Mouse (Mus musculus) MEL (cell line): ENCODE results near the gene Dydc1. TPM values are rescaled to one million over a fixed set of nuclear protein-coding genes. Genes with fewer than 3 reads are reported as not detected.

ENCODE experiments used
- DNase-seq: peaks from one replicate; pipeline ENCODE4 v3.0.0; 2011; ENCODE audit warnings: low read depth, low spot score
- H3K27ac ChIP-seq: 2 replicates; pipeline ENCODE4 v1.5.1; 2012; ENCODE audit warnings: low read depth, mild to moderate bottlenecking, control low read depth, low read length, moderate library complexity; ENCODE audit not compliant: control insufficient read depth
- H3K27me3 ChIP-seq, 2 experiments: fragments of 150-350 bp in 1 of 2; sonication (generic) in 1 of 2; 2 replicates each; pipeline ENCODE4 v1.6.1; 2012; ENCODE audit warnings: low read length in 2 of 2, mild to moderate bottlenecking in 2 of 2, improper control_type of control experiment in 1 of 2, moderate library complexity in 1 of 2; ENCODE audit not compliant: insufficient read depth in 2 of 2, control insufficient read depth in 1 of 2
- H3K36me3 ChIP-seq, 2 experiments: 2 replicates each; pipeline ENCODE4 v1.6.1; 2012 to 2014; ENCODE audit warnings: low read length in 2 of 2, improper control_type of control experiment in 1 of 2, inconsistent platforms in 1 of 2, mild to moderate bottlenecking in 1 of 2; ENCODE audit not compliant: insufficient read depth in 2 of 2, control insufficient read depth in 1 of 2
- H3K4me1 ChIP-seq, 2 experiments: fragments of 150-350 bp in 1 of 2; sonication (generic) in 1 of 2; 2 replicates each; pipeline ENCODE4 v1.6.1; 2012; ENCODE audit warnings: low read length in 2 of 2, improper control_type of control experiment in 1 of 2, mild to moderate bottlenecking in 1 of 2; ENCODE audit not compliant: insufficient read depth in 2 of 2, control insufficient read depth in 1 of 2
- H3K4me3 ChIP-seq, 2 experiments: fragments of 150-350 bp in 1 of 2; sonication (generic) in 1 of 2; 2 replicates each; pipeline ENCODE4 v1.5.1; 2012; ENCODE audit warnings: low read depth in 2 of 2, low read length in 2 of 2, mild to moderate bottlenecking in 2 of 2, moderate library complexity in 2 of 2, control low read depth in 1 of 2, improper control_type of control experiment in 1 of 2; ENCODE audit not compliant: control insufficient read depth in 1 of 2, insufficient read depth in 1 of 2
- H3K79me2 ChIP-seq: 2 replicates; pipeline ENCODE4 v1.6.1; 2012; ENCODE audit warnings: mild to moderate bottlenecking, low read length, moderate library complexity; ENCODE audit not compliant: control insufficient read depth, poor library complexity, insufficient read depth
- H3K9ac ChIP-seq: 2 replicates; pipeline ENCODE4 v1.6.1; 2012; ENCODE audit warnings: low read depth, mild to moderate bottlenecking, control low read depth, low read length, moderate library complexity; ENCODE audit not compliant: control insufficient read depth, poor library complexity, severe bottlenecking
- H3K9me3 ChIP-seq: fragments of 150-350 bp; sonication (generic); replicated peaks from 2 replicates; pipeline ENCODE4 v1.6.1; 2012; ENCODE audit warnings: mild to moderate bottlenecking, low read length, improper control_type of control experiment, moderate library complexity; ENCODE audit not compliant: insufficient read depth
- CHD1 ChIP-seq: IDR thresholded peaks from 2 replicates; pipeline ENCODE4 v1.6.1; 2012; ENCODE audit warnings: low read depth, mild to moderate bottlenecking, inconsistent platforms, low read length, improper control_type of control experiment
- CHD2 ChIP-seq: IDR thresholded peaks from 2 replicates; pipeline ENCODE4 v1.6.1; 2011; ENCODE audit warnings: low read length, improper control_type of control experiment
- CTCF ChIP-seq, 3 experiments: IDR thresholded peaks in 2 of 3; conservative IDR thresholded peaks in 1 of 3; 2 replicates each; pipeline ENCODE4 v1.5.1; 2011 to 2012; ENCODE audit warnings: low read length in 3 of 3, low read depth in 2 of 3, mild to moderate bottlenecking in 2 of 3, improper control_type of control experiment in 1 of 3, inconsistent platforms in 1 of 3, mixed read lengths in 1 of 3, moderate library complexity in 1 of 3; ENCODE audit not compliant: control insufficient read depth in 1 of 3, insufficient read depth in 1 of 3, poor library complexity in 1 of 3, severe bottlenecking in 1 of 3
- E2F4 ChIP-seq: IDR thresholded peaks from 2 replicates; pipeline ENCODE4 v1.6.1; 2011; ENCODE audit warnings: low read depth, low read length, improper control_type of control experiment, borderline replicate concordance
- ELF1 ChIP-seq: IDR thresholded peaks from 2 replicates; pipeline ENCODE4 v1.6.1; 2014; ENCODE audit warnings: low read depth, mild to moderate bottlenecking, inconsistent platforms, low read length, improper control_type of control experiment, moderate library complexity
- EP300 ChIP-seq, 2 experiments: IDR thresholded peaks; 2 replicates each; pipeline ENCODE4 v1.6.1; 2011; ENCODE audit warnings: improper control_type of control experiment in 2 of 2, low read length in 2 of 2, low read depth in 1 of 2, mild to moderate bottlenecking in 1 of 2
- ETS1 ChIP-seq: IDR thresholded peaks from 2 replicates; pipeline ENCODE4 v1.6.1; 2012; ENCODE audit warnings: low read depth, mild to moderate bottlenecking, inconsistent platforms, low read length, improper control_type of control experiment, moderate library complexity
- GATA1 ChIP-seq: IDR thresholded peaks from 2 replicates; pipeline ENCODE4 v1.6.1; 2011; ENCODE audit warnings: low read depth, low read length, improper control_type of control experiment
- MAX ChIP-seq: IDR thresholded peaks from 2 replicates; pipeline ENCODE4 v1.6.1; 2011; ENCODE audit warnings: low read length, improper control_type of control experiment
- MXI1 ChIP-seq: IDR thresholded peaks from 2 replicates; pipeline ENCODE4 v1.6.1; 2011; ENCODE audit warnings: mild to moderate bottlenecking, low read depth, low read length, improper control_type of control experiment
- MYC ChIP-seq: IDR thresholded peaks from 2 replicates; pipeline ENCODE4 v1.6.1; 2011; ENCODE audit warnings: low read depth, mild to moderate bottlenecking, low read length, improper control_type of control experiment, moderate library complexity
- NRF1 ChIP-seq: IDR thresholded peaks from 2 replicates; pipeline ENCODE4 v1.6.1; 2014; ENCODE audit warnings: low read depth, mild to moderate bottlenecking, inconsistent platforms, low read length, improper control_type of control experiment, moderate library complexity; ENCODE audit not compliant: poor library complexity, insufficient read depth, severe bottlenecking
- POLR2AphosphoS2 ChIP-seq: IDR thresholded peaks from 2 replicates; pipeline ENCODE4 v1.6.1; 2011; ENCODE audit warnings: low read length, improper control_type of control experiment
- RCOR1 ChIP-seq: IDR thresholded peaks from 2 replicates; pipeline ENCODE4 v1.6.1; 2012; ENCODE audit warnings: low read depth, mild to moderate bottlenecking, inconsistent platforms, low read length, improper control_type of control experiment
- SIN3A ChIP-seq: IDR thresholded peaks from 2 replicates; pipeline ENCODE4 v1.6.1; 2012; ENCODE audit warnings: low read length, improper control_type of control experiment, inconsistent platforms
- TBP ChIP-seq: IDR thresholded peaks from 2 replicates; pipeline ENCODE4 v1.8.0; 2011; ENCODE audit warnings: low read depth, low read length, improper control_type of control experiment
- USF2 ChIP-seq, 2 experiments: IDR thresholded peaks; 2 replicates each; pipeline ENCODE4 v1.6.1; 2011 to 2012; ENCODE audit warnings: improper control_type of control experiment in 2 of 2, low read length in 2 of 2, borderline replicate concordance in 1 of 2, inconsistent platforms in 1 of 2, low read depth in 1 of 2, mild to moderate bottlenecking in 1 of 2; ENCODE audit not compliant: insufficient read depth in 1 of 2
- ZC3H11A ChIP-seq: IDR thresholded peaks from 2 replicates; pipeline ENCODE4 v1.6.1; 2012; ENCODE audit warnings: low read depth, mild to moderate bottlenecking, inconsistent platforms, low read length, improper control_type of control experiment
- polyA plus RNA-seq, 2 experiments: library from polyadenylated mRNA; stranded (reverse) in 1 of 2; unstranded in 1 of 2; fragments of >175 nt in 1 of 2; fragments of >200 nt in 1 of 2; gene quantifications; 2 replicates each; pipeline versions ENCODE4 v1.2.1 to v1.2.4; 2012; ENCODE audit warnings: low replicate concordance in 2 of 2, low read depth in 1 of 2; ENCODE audit not compliant: insufficient read length in 2 of 2, insufficient read depth in 1 of 2, missing spikeins in 1 of 2
- total RNA-seq: library from RNA; depleted of rRNA; stranded (reverse); fragments of 300-350 nt; gene quantifications from 2 replicates; pipeline ENCODE4 v1.2.3, GENCODE M21; 2012

Dydc1 gene
- total and polyA plus RNA-seq, 3 experiments = not detected

DNA sequence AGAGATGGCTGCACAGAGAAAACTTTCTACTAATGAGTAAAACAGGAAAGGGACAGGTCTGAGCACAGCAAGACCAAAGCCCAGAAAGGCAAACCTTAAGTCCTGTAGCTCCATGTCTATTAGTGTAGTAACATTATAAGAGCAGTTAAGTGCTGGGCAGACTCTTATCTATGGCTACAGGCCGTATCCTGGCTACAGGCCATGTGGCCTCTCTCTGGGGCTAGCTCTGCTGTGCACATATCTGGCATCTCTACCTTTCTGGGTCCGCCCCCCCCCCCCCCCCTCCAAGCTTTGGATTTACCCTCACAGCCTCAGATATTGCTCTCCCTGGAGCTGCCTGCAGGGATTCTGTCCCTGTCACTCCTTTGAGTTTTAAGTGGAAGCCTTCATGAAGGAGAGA, 7.5 kb upstream of the Dydc1 start:
- Histone ChIP-seq H3K9ac (no peak overlapping the region), H3K4me3 (no peak overlapping the region), H3K27me3 (no peaks in the 10 kb centered on the region), H3K9me3 (no peaks in the 10 kb centered on the region), H3K36me3 (no peaks in the 10 kb centered on the region), H3K79me2 (no peaks in the 10 kb centered on the region), H3K4me1 (peaks cover 0 to 2% of the 10 kb centered on the region in 2 experiments; a peak in 1 of 4 replicates), H3K27ac (no peak overlapping the region)
- DNase-seq = peak; percentile 50
- TF ChIP-seq CHD1 = no peak
- TF ChIP-seq TBP = no peak
- TF ChIP-seq CHD2 = no peak
- TF ChIP-seq GATA1 = peak; percentile 38; the same call in 1 of the 2 replicates
- TF ChIP-seq ZC3H11A = no peak

GRCm38 (mm10) chr14:41066416-41066815, 6.3 kb upstream of the Dydc1 start:
- Histone ChIP-seq H3K9me3 (no peaks in the 10 kb centered on the region), H3K4me3 (no peak overlapping the region), H3K9ac (no peak overlapping the region), H3K79me2 (no peaks in the 10 kb centered on the region), H3K27ac (no peak overlapping the region), H3K27me3 (no peaks in the 10 kb centered on the region; a peak in 1 of 4 replicates), H3K4me1 (peaks cover 0 to 2% of the 10 kb centered on the region in 2 experiments; a peak in 1 of 4 replicates), H3K36me3 (no peaks in the 10 kb centered on the region)
- DNase-seq = no peak
- TF ChIP-seq MYC (no peak), RCOR1 (no peak), SIN3A (no peak), ETS1 (no peak), EP300 (IDR thresholded peaks at IDR 0.05; ENCODE audit: low read depth in 1 of 2, low read length in 2 of 2) (no peak), POLR2AphosphoS2 (no peak), NRF1 (no peak), CTCF (IDR thresholded peaks at IDR 0.05 in 2 of 3, conservative IDR thresholded peaks at IDR 0.05 in 1 of 3; ENCODE audit: control insufficient read depth in 1 of 3, insufficient read depth in 1 of 3, low read depth in 2 of 3, low read length in 3 of 3, poor library complexity in 1 of 3, severe bottlenecking in 1 of 3) (no peak), E2F4 (no peak), MXI1 (no peak), ELF1 (no peak), USF2 (IDR thresholded peaks at IDR 0.05; ENCODE audit: borderline replicate concordance in 1 of 2, insufficient read depth in 1 of 2, low read depth in 1 of 2, low read length in 2 of 2) (no peak), MAX (no peak)
